Mouse (Mus musculus) right cerebral cortex, postnatal 14 days (tissue): ENCODE results near the gene Fez1.

ENCODE experiments used
- DNase-seq: peaks from one replicate; pipeline ENCODE4 v3.0.0; 2022

The Fez1 gene

GRCm38 (mm10) chr9:36895009-36895693 lies 73.5 kb downstream of the Fez1 start:
- peak; percentile 65 for DNase-seq

DNA sequence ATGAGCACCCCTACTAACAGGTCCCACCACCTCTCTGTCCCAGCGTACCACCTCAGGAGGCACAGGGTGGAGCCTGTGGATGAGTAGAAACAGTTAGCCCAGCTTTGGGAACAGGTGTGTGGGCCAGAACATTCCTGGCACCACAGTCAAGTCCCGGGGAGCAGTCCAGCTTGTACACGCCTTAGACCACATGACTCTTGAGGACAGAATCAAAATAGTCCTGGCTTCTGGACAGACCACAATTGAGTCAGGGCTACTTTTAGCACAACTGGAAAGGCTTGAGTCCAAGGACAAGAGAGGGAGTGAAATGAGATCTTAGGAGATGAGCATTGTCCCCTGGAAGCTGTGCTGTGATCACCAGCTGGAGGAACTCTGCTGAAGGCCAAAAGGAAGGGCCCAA lies 76.9 kb downstream of the Fez1 start:
- DNase-seq, result no peak

GRCm38 (mm10) chr9:36900464-36900863 lies 78.8 kb downstream of the Fez1 start:
- DNase-seq, result no peak

- no peak for DNase-seq
These were observed 83.8 kb downstream of the Fez1 start for GRCm38 (mm10) chr9:36905452-36905851.

GRCm38 (mm10) chr9:36916362-36916761 lies 94.7 kb downstream of the Fez1 start:
- DNase-seq, result peak; percentile 80

DNA sequence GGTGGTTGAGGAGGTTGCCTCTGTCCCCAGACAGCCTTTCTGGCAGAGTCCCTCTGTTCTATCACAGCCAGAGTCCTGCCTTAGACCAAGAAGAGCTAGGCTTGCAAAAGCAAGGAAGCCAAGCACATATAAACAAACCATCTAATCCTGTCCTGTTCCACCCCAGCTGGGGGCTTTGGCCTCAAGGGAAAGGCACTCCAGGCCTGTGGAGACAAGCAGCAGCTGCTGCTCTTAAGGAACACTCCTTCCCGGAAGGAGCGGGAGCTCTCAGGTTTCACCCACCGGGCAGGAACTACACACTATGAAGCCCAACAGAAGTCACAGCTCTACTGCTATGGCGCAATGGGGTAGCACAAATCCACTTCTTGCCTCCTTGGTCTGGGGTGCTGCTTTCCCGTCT lies 95.3 kb downstream of the Fez1 start:
- DNase-seq, result no peak

GRCm38 (mm10) chr9:36918582-36918981 lies 96.9 kb downstream of the Fez1 start:
- DNase-seq, result no peak

DNA sequence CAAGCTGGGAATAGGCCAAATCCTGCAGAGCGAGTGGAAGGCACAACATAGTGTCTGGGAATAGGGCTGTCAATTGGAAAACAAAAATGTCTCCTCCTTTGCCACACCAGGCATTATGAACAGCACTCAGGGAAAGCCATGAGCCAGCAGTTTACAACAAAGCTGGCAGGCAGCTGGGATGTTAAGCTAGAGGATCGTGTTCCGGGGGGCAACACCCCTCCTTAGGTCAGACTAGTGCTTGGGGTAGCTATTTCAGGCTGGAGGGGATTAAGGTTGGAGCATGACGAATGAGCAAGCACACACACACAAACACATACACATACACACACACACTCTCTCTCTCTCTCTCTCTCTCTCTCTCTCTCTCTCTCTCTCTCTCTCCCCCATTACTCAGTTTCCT lies 97.8 kb downstream of the Fez1 start:
- no peak for DNase-seq

GRCm38 (mm10) chr9:36921718-36922415 lies 100.2 kb downstream of the Fez1 start:
- DNase-seq, result no peak

DNA sequence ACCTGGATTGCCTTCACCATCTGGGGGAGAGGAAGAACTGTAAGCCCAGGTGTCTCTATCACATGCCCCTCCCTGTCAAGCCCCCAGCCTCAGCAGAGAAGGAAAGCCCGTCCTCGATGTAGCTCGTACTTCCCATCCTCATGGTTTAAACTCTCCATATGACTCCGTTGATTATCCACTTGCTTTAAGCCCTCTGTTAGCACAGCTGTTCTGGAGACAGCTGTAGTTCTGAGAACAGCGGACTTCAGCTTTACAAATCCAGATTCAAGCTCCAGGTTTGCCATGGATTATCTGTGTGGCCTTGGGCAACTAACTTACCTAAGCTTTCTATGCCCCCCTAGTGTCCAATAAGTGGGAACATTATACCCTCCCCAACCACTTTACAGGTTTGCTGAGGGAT lies 102.1 kb downstream of the Fez1 start:
- no peak for DNase-seq
